Mouse (Mus musculus): ENCODE measurements around the gene Nfam1. TPM values are rescaled to one million over a fixed set of nuclear protein-coding genes. Genes with fewer than 3 reads are reported as not detected.
A peak's percentile ranks its signal among the peaks of the same experiment; 100 is the strongest.

The Nfam1 gene
- polyA plus RNA-seq, 1 experiment from 2014 or later = 6.5 TPM

GRCm38 (mm10) chr15:82955286-82955685 lies 77.8 kb downstream of the Nfam1 start:
- no peak overlapping the region for H3K27ac ChIP-seq (ENCODE audit: low read length)
- WGBS = 56% methylated on average over 8 of the region's 8 CpGs
- no peak overlapping the region for H3K4me3 ChIP-seq (ENCODE audit: low read depth, low read length)
- H3K4me2 ChIP-seq (replicated peaks; ENCODE audit: low read depth, low read length) = no peak overlapping the region
- H3K9ac ChIP-seq (replicated peaks; ENCODE audit: low read depth) = no peak overlapping the region
- no peaks in the 10 kb centered on the region for H3K36me3 ChIP-seq (ENCODE audit: insufficient read depth, low read length)
- TF ChIP-seq CTCF (IDR thresholded peaks at IDR 0.05) (no peak), EP300 (IDR thresholded peaks at IDR 0.05) (no peak)
- no peaks in the 10 kb centered on the region for H3K9me3 ChIP-seq (ENCODE audit: low read length)
- ATAC-seq (peak; percentile 49), DNase-seq (ENCODE audit: low spot score) (peak; percentile 51)
- H3K4me1 ChIP-seq (ENCODE audit: insufficient read depth, low read depth, low read length) = no peaks in the 10 kb centered on the region
- H3K27me3 ChIP-seq (replicated peaks; ENCODE audit: insufficient read depth, low read length) = 0 out of 2 replicates have a peak, but pooled peaks cover under 1% of the 10 kb centered on the region

- H3K4me1 ChIP-seq (ENCODE audit: insufficient read depth, low read depth, low read length) = no peaks in the 10 kb centered on the region
- no peak for ATAC-seq
- no peak for DNase-seq (ENCODE audit: low spot score)
- no peak for TF ChIP-seq EP300 (IDR thresholded peaks at IDR 0.05)
- TF ChIP-seq CTCF (IDR thresholded peaks at IDR 0.05) = no peak
- no peaks in the 10 kb centered on the region for H3K27me3 ChIP-seq (replicated peaks; ENCODE audit: insufficient read depth, low read length)
- H3K4me2 ChIP-seq (replicated peaks; ENCODE audit: low read depth, low read length) = no peak overlapping the region
- WGBS = 63% methylated on average over 5 of the region's 5 CpGs
- no peak overlapping the region for H3K4me3 ChIP-seq (ENCODE audit: low read depth, low read length)
- no peak overlapping the region for H3K9ac ChIP-seq (replicated peaks; ENCODE audit: low read depth)
- H3K36me3 ChIP-seq (ENCODE audit: insufficient read depth, low read length) = no peaks in the 10 kb centered on the region
- H3K9me3 ChIP-seq (ENCODE audit: low read length) = no peaks in the 10 kb centered on the region
- H3K27ac ChIP-seq (ENCODE audit: low read length) = no peak overlapping the region
These were observed 79.1 kb downstream of the Nfam1 start for GRCm38 (mm10) chr15:82954034-82954433.

- H3K27ac ChIP-seq (ENCODE audit: low read length) = no peak overlapping the region
- H3K9ac ChIP-seq (replicated peaks; ENCODE audit: low read depth) = no peak overlapping the region
- H3K4me2 ChIP-seq (replicated peaks; ENCODE audit: low read depth, low read length) = no peak overlapping the region
- H3K9me3 ChIP-seq (ENCODE audit: low read length) = no peaks in the 10 kb centered on the region
- no peaks in the 10 kb centered on the region for H3K36me3 ChIP-seq (ENCODE audit: insufficient read depth, low read length)
- DNase-seq (ENCODE audit: low spot score) = no peak
- no peak overlapping the region for H3K4me3 ChIP-seq (ENCODE audit: low read depth, low read length)
- TF ChIP-seq EP300 (IDR thresholded peaks at IDR 0.05) (no peak), CTCF (IDR thresholded peaks at IDR 0.05) (no peak)
- H3K4me1 ChIP-seq (ENCODE audit: insufficient read depth, low read depth, low read length) = no peaks in the 10 kb centered on the region
- no peak for ATAC-seq
- no peaks in the 10 kb centered on the region for H3K27me3 ChIP-seq (replicated peaks; ENCODE audit: insufficient read depth, low read length)
- WGBS = 57% methylated on average over 4 of the region's 4 CpGs
These were observed 80.0 kb downstream of the Nfam1 start for GRCm38 (mm10) chr15:82953096-82953495.

- no peaks in the 10 kb centered on the region for H3K9me3 ChIP-seq (ENCODE audit: low read length)
- H3K36me3 ChIP-seq (ENCODE audit: insufficient read depth, low read length) = no peaks in the 10 kb centered on the region
- 18% methylated on average over 20 of the region's 20 CpGs for WGBS
- no peak overlapping the region for H3K9ac ChIP-seq (replicated peaks; ENCODE audit: low read depth)
- H3K4me3 ChIP-seq (ENCODE audit: low read depth, low read length) = no peak overlapping the region
- peak; percentile 9; the same call in 1 of the 2 replicates for ATAC-seq
- H3K27ac ChIP-seq (ENCODE audit: low read length) = no peak overlapping the region
- no peak for DNase-seq (ENCODE audit: low spot score)
- H3K4me1 ChIP-seq (ENCODE audit: insufficient read depth, low read depth, low read length) = no peaks in the 10 kb centered on the region
- TF ChIP-seq CTCF (IDR thresholded peaks at IDR 0.05) (peak; percentile 7; the same call in 1 of the 2 replicates), EP300 (IDR thresholded peaks at IDR 0.05) (no peak)
- H3K4me2 ChIP-seq (replicated peaks; ENCODE audit: low read depth, low read length) = no peak overlapping the region
- no peaks in the 10 kb centered on the region for H3K27me3 ChIP-seq (replicated peaks; ENCODE audit: insufficient read depth, low read length)
These were observed 80.8 kb downstream of the Nfam1 start for GRCm38 (mm10) chr15:82952292-82952705.

GRCm38 (mm10) chr15:82950246-82950645 lies 82.9 kb downstream of the Nfam1 start:
- no peak for DNase-seq (ENCODE audit: low spot score)
- H3K36me3 ChIP-seq (ENCODE audit: insufficient read depth, low read length) = no peaks in the 10 kb centered on the region
- no peak overlapping the region for H3K4me3 ChIP-seq (ENCODE audit: low read depth, low read length)
- H3K4me2 ChIP-seq (replicated peaks; ENCODE audit: low read depth, low read length) = no peak overlapping the region
- ATAC-seq = no peak
- WGBS = 54% methylated on average over 8 of the region's 8 CpGs
- TF ChIP-seq CTCF (IDR thresholded peaks at IDR 0.05) (no peak), EP300 (IDR thresholded peaks at IDR 0.05) (no peak)
- no peaks in the 10 kb centered on the region for H3K9me3 ChIP-seq (ENCODE audit: low read length)
- no peak overlapping the region for H3K9ac ChIP-seq (replicated peaks; ENCODE audit: low read depth)
- H3K27me3 ChIP-seq (replicated peaks; ENCODE audit: insufficient read depth, low read length) = no peaks in the 10 kb centered on the region
- H3K27ac ChIP-seq (ENCODE audit: low read length) = no peak overlapping the region
- H3K4me1 ChIP-seq (ENCODE audit: insufficient read depth, low read depth, low read length) = no peaks in the 10 kb centered on the region

GRCm38 (mm10) chr15:82947431-82947830 lies 85.7 kb downstream of the Nfam1 start:
- Histone ChIP-seq H3K4me3 (ENCODE audit: low read depth, low read length) (no peak overlapping the region), H3K27me3 (replicated peaks; ENCODE audit: insufficient read depth, low read length) (no peaks in the 10 kb centered on the region)

More at GRCm38 (mm10) chr15:82947431-82947830, 85.7 kb downstream of the Nfam1 start:
- Histone ChIP-seq H3K9me3 (ENCODE audit: low read length) (no peaks in the 10 kb centered on the region), H3K36me3 (ENCODE audit: insufficient read depth, low read length) (no peaks in the 10 kb centered on the region), H3K4me1 (ENCODE audit: insufficient read depth, low read depth, low read length) (no peaks in the 10 kb centered on the region), H3K4me2 (replicated peaks; ENCODE audit: low read depth, low read length) (no peak overlapping the region), H3K9ac (replicated peaks; ENCODE audit: low read depth) (no peak overlapping the region), H3K27ac (ENCODE audit: low read length) (no peak overlapping the region)
- DNase-seq (ENCODE audit: low spot score) (no peak), ATAC-seq (no peak)
- WGBS = 44% methylated on average over 5 of the region's 5 CpGs
- TF ChIP-seq CTCF (IDR thresholded peaks at IDR 0.05) = no peak
- TF ChIP-seq EP300 (IDR thresholded peaks at IDR 0.05) = no peak

All from lung, postnatal 0 days (tissue).